Mouse (Mus musculus) stomach, embryonic 15.5 days (tissue): ENCODE measurements at regions not wholly inside any gene's neighbourhood (a gene's known extent, or its start where the extent isn't known, plus 50 kb on each side); places are given as distances from the start of the nearest gene placed in this dataset.

Experiments used
- ATAC-seq: fragments of 200-750 bp; cut with Nextera tagmentation; 2 replicates; pipeline ENCODE4 v1.8.0; 2017; ENCODE audit warnings: low read depth, moderate number of reproducible peaks, moderate TSS enrichment; ENCODE audit not compliant: insufficient read depth, low FRiP score
- H3K27ac ChIP-seq: fragments of 300-500 bp; sonication (generic); 2 replicates; pipeline ENCODE4 v1.5.1; 2015; ENCODE audit warnings: mild to moderate bottlenecking, inconsistent platforms
- H3K27me3 ChIP-seq: fragments of 300-500 bp; sonication (generic); replicated peaks from 2 replicates; pipeline ENCODE4 v1.6.1; 2015; ENCODE audit warnings: inconsistent platforms
- H3K36me3 ChIP-seq: fragments of 300-500 bp; sonication (generic); 2 replicates; pipeline ENCODE4 v1.6.1; 2015; ENCODE audit warnings: inconsistent platforms
- H3K4me1 ChIP-seq: fragments of 300-500 bp; sonication (generic); 2 replicates; pipeline ENCODE4 v1.6.1; 2015; ENCODE audit warnings: inconsistent platforms
- H3K4me2 ChIP-seq: fragments of 300-500 bp; sonication (generic); 2 replicates; pipeline ENCODE4 v1.6.1; 2015; ENCODE audit warnings: mild to moderate bottlenecking, inconsistent platforms
- H3K4me3 ChIP-seq: fragments of 300-500 bp; sonication (generic); replicated peaks from 2 replicates; pipeline ENCODE4 v1.5.1; 2015; ENCODE audit warnings: inconsistent platforms
- H3K9ac ChIP-seq: fragments of 300-500 bp; sonication (generic); 2 replicates; pipeline ENCODE4 v1.6.1; 2015; ENCODE audit warnings: inconsistent platforms
- H3K9me3 ChIP-seq: fragments of 300-500 bp; sonication (generic); 2 replicates; pipeline ENCODE4 v1.6.1; 2016; ENCODE audit warnings: inconsistent platforms
- WGBS: fragments of 180-500 bp; shearing (Covaris S2); methylation state at CpG from one replicate; pipeline ENCODE4 v1.1.7; 2015; 5-methylcytosine and 5-hydroxymethylcytosine counted together

GRCm38 (mm10) chr1:69470614-69471250 lies 216.3 kb downstream of the Ikzf2 start:
- no peaks in the 10 kb centered on the region for H3K9me3 ChIP-seq
- no peak overlapping the region for H3K4me3 ChIP-seq
- no peak overlapping the region for H3K4me2 ChIP-seq
- ATAC-seq, result peak; percentile 60; the same call in 1 of the 2 replicates
- no peaks in the 10 kb centered on the region for H3K4me1 ChIP-seq
- WGBS, result 56% methylated on average over 4 of the region's 4 CpGs
- H3K36me3 ChIP-seq, result no peaks in the 10 kb centered on the region
- H3K9ac ChIP-seq, result no peak overlapping the region
- peak overlapping the region; percentile 62 for H3K27ac ChIP-seq
- no peaks in the 10 kb centered on the region for H3K27me3 ChIP-seq

- WGBS, result 76% methylated on average over 8 of the region's 8 CpGs
- Histone ChIP-seq H3K27ac (no peak overlapping the region), H3K9ac (no peak overlapping the region), H3K9me3 (no peaks in the 10 kb centered on the region), H3K4me3 (no peak overlapping the region), H3K4me2 (no peak overlapping the region), H3K36me3 (no peaks in the 10 kb centered on the region), H3K4me1 (no peaks in the 10 kb centered on the region), H3K27me3 (no peaks in the 10 kb centered on the region)
- no peak for ATAC-seq
Observed at GRCm38 (mm10) chr1:69469158-69469901, 217.7 kb downstream of the Ikzf2 start.

- no peak overlapping the region for H3K4me3 ChIP-seq
Observed at GRCm38 (mm10) chr1:69466534-69467275, 220.3 kb downstream of the Ikzf2 start.

GRCm38 (mm10) chr1:69461191-69461590 lies 225.9 kb downstream of the Ikzf2 start:
- no peaks in the 10 kb centered on the region for H3K9me3 ChIP-seq
- H3K27ac ChIP-seq, result no peak overlapping the region
- no peaks in the 10 kb centered on the region for H3K36me3 ChIP-seq
- no peak overlapping the region for H3K4me3 ChIP-seq
- H3K4me1 ChIP-seq, result no peaks in the 10 kb centered on the region
- ATAC-seq, result no peak
- no peaks in the 10 kb centered on the region for H3K27me3 ChIP-seq
- 84% methylated on average over 3 of the region's 3 CpGs for WGBS
- H3K4me2 ChIP-seq, result no peak overlapping the region
- no peak overlapping the region for H3K9ac ChIP-seq

More at GRCm38 (mm10) chr1:69466534-69467275, 220.3 kb downstream of the Ikzf2 start:
- Histone ChIP-seq H3K4me2 (no peak overlapping the region), H3K27me3 (no peaks in the 10 kb centered on the region), H3K27ac (peak overlapping the region; percentile 48; the same call in 1 of the 2 replicates), H3K9me3 (no peaks in the 10 kb centered on the region), H3K36me3 (no peaks in the 10 kb centered on the region), H3K4me1 (no peaks in the 10 kb centered on the region), H3K9ac (no peak overlapping the region)
- WGBS, result 27% methylated on average over 5 of the region's 5 CpGs
- ATAC-seq, result peak; percentile 25; the same call in 1 of the 2 replicates

- Histone ChIP-seq H3K27me3 (no peaks in the 10 kb centered on the region), H3K9ac (no peak overlapping the region), H3K36me3 (no peaks in the 10 kb centered on the region), H3K4me3 (no peak overlapping the region), H3K4me1 (no peaks in the 10 kb centered on the region), H3K9me3 (no peaks in the 10 kb centered on the region), H3K4me2 (no peak overlapping the region), H3K27ac (no peak overlapping the region)
- ATAC-seq, result no peak
Observed at GRCm38 (mm10) chr1:69459899-69460298, 227.1 kb downstream of the Ikzf2 start.

GRCm38 (mm10) chr1:69457471-69457870 lies 229.6 kb downstream of the Ikzf2 start:
- no peaks in the 10 kb centered on the region for H3K4me1 ChIP-seq

GRCm38 (mm10) chr1:69453991-69454390 lies 233.1 kb downstream of the Ikzf2 start:
- Histone ChIP-seq H3K4me3 (no peak overlapping the region), H3K36me3 (no peaks in the 10 kb centered on the region), H3K4me2 (no peak overlapping the region), H3K4me1 (no peaks in the 10 kb centered on the region), H3K9me3 (no peaks in the 10 kb centered on the region), H3K27me3 (no peaks in the 10 kb centered on the region), H3K9ac (no peak overlapping the region), H3K27ac (no peak overlapping the region)
- 89% methylated on average over 3 of the region's 3 CpGs for WGBS
- no peak for ATAC-seq

More at GRCm38 (mm10) chr1:69457471-69457870, 229.6 kb downstream of the Ikzf2 start:
- Histone ChIP-seq H3K27ac (no peak overlapping the region), H3K27me3 (no peaks in the 10 kb centered on the region), H3K4me3 (no peak overlapping the region), H3K9me3 (no peaks in the 10 kb centered on the region), H3K9ac (no peak overlapping the region), H3K36me3 (no peaks in the 10 kb centered on the region), H3K4me2 (no peak overlapping the region)
- peak; percentile 58 for ATAC-seq

GRCm38 (mm10) chr1:69452910-69453309 lies 234.1 kb downstream of the Ikzf2 start:
- no peak overlapping the region for H3K4me2 ChIP-seq
- no peaks in the 10 kb centered on the region for H3K27me3 ChIP-seq
- no peaks in the 10 kb centered on the region for H3K4me1 ChIP-seq
- H3K4me3 ChIP-seq, result no peak overlapping the region
- no peak overlapping the region for H3K9ac ChIP-seq
- no peak for ATAC-seq
- no peaks in the 10 kb centered on the region for H3K36me3 ChIP-seq
- no peaks in the 10 kb centered on the region for H3K9me3 ChIP-seq
- H3K27ac ChIP-seq, result no peak overlapping the region

- H3K36me3 ChIP-seq, result no peaks in the 10 kb centered on the region
- H3K27me3 ChIP-seq, result no peaks in the 10 kb centered on the region
- no peak for ATAC-seq
- no peaks in the 10 kb centered on the region for H3K9me3 ChIP-seq
- H3K4me1 ChIP-seq, result no peaks in the 10 kb centered on the region
- H3K4me3 ChIP-seq, result no peak overlapping the region
- no peak overlapping the region for H3K4me2 ChIP-seq
- H3K27ac ChIP-seq, result no peak overlapping the region
- no peak overlapping the region for H3K9ac ChIP-seq
- WGBS, result 43% methylated on average over 2 of the region's 2 CpGs
Observed at GRCm38 (mm10) chr1:69450455-69450854, 236.6 kb downstream of the Ikzf2 start.

- Histone ChIP-seq H3K27ac (no peak overlapping the region), H3K4me3 (no peak overlapping the region), H3K27me3 (no peaks in the 10 kb centered on the region), H3K9ac (no peak overlapping the region), H3K9me3 (no peaks in the 10 kb centered on the region), H3K36me3 (no peaks in the 10 kb centered on the region), H3K4me1 (no peaks in the 10 kb centered on the region), H3K4me2 (no peak overlapping the region)
- WGBS, result 70% methylated on average over 5 of the region's 5 CpGs
- no peak for ATAC-seq
Observed at GRCm38 (mm10) chr1:69447276-69447675, 239.8 kb downstream of the Ikzf2 start.

GRCm38 (mm10) chr1:69444722-69445121 lies 242.3 kb downstream of the Ikzf2 start:
- ATAC-seq, result no peak
- H3K4me2 ChIP-seq, result no peak overlapping the region

GRCm38 (mm10) chr1:69443466-69443865 lies 243.6 kb downstream of the Ikzf2 start:
- Histone ChIP-seq H3K9ac (no peak overlapping the region), H3K4me2 (no peak overlapping the region), H3K4me3 (no peak overlapping the region), H3K36me3 (no peaks in the 10 kb centered on the region), H3K27me3 (no peaks in the 10 kb centered on the region), H3K9me3 (no peaks in the 10 kb centered on the region), H3K4me1 (no peaks in the 10 kb centered on the region), H3K27ac (peak overlapping the region; percentile 35; the same call in 1 of the 2 replicates)
- no peak for ATAC-seq
- WGBS, result 45% methylated on average over 7 of the region's 7 CpGs

More at GRCm38 (mm10) chr1:69444722-69445121, 242.3 kb downstream of the Ikzf2 start:
- H3K4me1 ChIP-seq, result no peaks in the 10 kb centered on the region
- H3K27me3 ChIP-seq, result no peaks in the 10 kb centered on the region
- 66% methylated on average over 4 of the region's 4 CpGs for WGBS
- no peak overlapping the region for H3K4me3 ChIP-seq
- no peak overlapping the region for H3K27ac ChIP-seq
- no peaks in the 10 kb centered on the region for H3K9me3 ChIP-seq
- no peaks in the 10 kb centered on the region for H3K36me3 ChIP-seq
- no peak overlapping the region for H3K9ac ChIP-seq
